Mouse (Mus musculus) gastrocnemius, adult 2 months (tissue): ENCODE results near the gene 1700061G19Rik. TPM values are rescaled to one million over a fixed set of nuclear protein-coding genes. Genes with fewer than 3 reads are reported as not detected.

Experiments used
- DNase-seq: peaks from one replicate; pipeline ENCODE4 v3.0.0; 2022
- H3K27ac ChIP-seq: fragments of 200-600 bp; 2 replicates; pipeline ENCODE4 v1.8.1; 2022; ENCODE audit warnings: mild to moderate bottlenecking
- H3K4me3 ChIP-seq: fragments of 200-600 bp; 2 replicates; pipeline ENCODE4 v1.8.1; 2022; ENCODE audit warnings: mild to moderate bottlenecking, moderate library complexity
- CTCF ChIP-seq: fragments of 200-600 bp; IDR thresholded peaks from 2 replicates; pipeline ENCODE4 v1.8.1; 2022; ENCODE audit warnings: antibody characterized with exemption, mild to moderate bottlenecking, moderate library complexity
- intact Hi-C: fragments of 180-260 bp; cut with DNase I; formaldehyde crosslinking; loops from one replicate; pipeline ENCODE4 v1.15.1; 2025
- total RNA-seq, 2 experiments: library from RNA; stranded (reverse); gene quantifications; 2 replicates each; pipeline ENCODE4 v1.2.3; 2021

The 1700061G19Rik gene
- total RNA-seq, 2 experiments from 2014 or later: not detected

GRCm38 (mm10) chr17:56936731-56937130, 61.5 kb downstream of the 1700061G19Rik start:
- intact Hi-C loops: loop anchor here (5.0 kb wide), 1 partner anchor 51 kb away; no protein-coding TSS in a partner anchor
- H3K4me3 ChIP-seq: no peak overlapping the region
- no peak for TF ChIP-seq CTCF
- no peak for DNase-seq
- H3K27ac ChIP-seq: no peak overlapping the region

Other genes with a start within 250 kb of the 1700061G19Rik start
- gene Lonp1, start 248.6 kb upstream of the 1700061G19Rik start, total RNA-seq: 10 to 100 TPM; 60.4 to 71.8 TPM
- gene Catsperd, start 247.3 kb upstream of the 1700061G19Rik start, total RNA-seq: under 1 TPM in 1 of 2 experiments, not detected in 1; 0.11 TPM
- 10 to 100 TPM; 39.2 to 41.3 TPM for gene Ranbp3, start 202.2 kb upstream of the 1700061G19Rik start, total RNA-seq
- gene Ndufa11, start 157.7 kb upstream of the 1700061G19Rik start, total RNA-seq: 100 to 1,000 TPM; 390 to 523 TPM
- gene Vmac, start 157.5 kb upstream of the 1700061G19Rik start, total RNA-seq: 1 to 10 TPM; 1.7 to 2.6 TPM
- 1 to 10 TPM; 3.1 to 3.7 TPM for gene Nrtn, start 117.9 kb upstream of the 1700061G19Rik start, total RNA-seq
- gene Dus3l, start 110.7 kb upstream of the 1700061G19Rik start, total RNA-seq: 10 to 100 TPM; 16.3 to 17.6 TPM
- under 1 TPM; 0.14 to 0.36 TPM for gene Prr22, start 105.2 kb upstream of the 1700061G19Rik start, total RNA-seq
- 1 to 10 TPM; 2.0 to 2.8 TPM for gene Rfx2, start 44.5 kb upstream of the 1700061G19Rik start, total RNA-seq
- not detected for gene Acsbg2, start 1.0 kb upstream of the 1700061G19Rik start, total RNA-seq
- 10 to 100 TPM; 20.3 to 21.2 TPM for gene Mllt1, start 59.9 kb downstream of the 1700061G19Rik start, total RNA-seq
- gene Acer1, start 106.6 kb downstream of the 1700061G19Rik start, total RNA-seq: not detected
- 10 to 100 TPM; 33.8 to 40.7 TPM for gene Clpp, start 114.8 kb downstream of the 1700061G19Rik start, total RNA-seq
- 10 to 100 TPM; 21.8 to 30.4 TPM for gene Alkbh7, start 121.9 kb downstream of the 1700061G19Rik start, total RNA-seq
- gene Pspn, start 124.5 kb downstream of the 1700061G19Rik start, total RNA-seq: not detected
- 10 to 100 TPM; 15.4 to 17.9 TPM for gene Gtf2f1, start 135.8 kb downstream of the 1700061G19Rik start, total RNA-seq
- gene Gm17949, start 136.0 kb downstream of the 1700061G19Rik start, total RNA-seq: not detected
- gene Khsrp, start 156.0 kb downstream of the 1700061G19Rik start, total RNA-seq: 10 to 100 TPM; 26.6 to 30.5 TPM
- not detected for gene Slc25a41, start 166.2 kb downstream of the 1700061G19Rik start, total RNA-seq
- not detected for gene Crb3, start 183.6 kb downstream of the 1700061G19Rik start, total RNA-seq
- 10 to 100 TPM; 34.4 to 52.2 TPM for gene Slc25a23, start 184.4 kb downstream of the 1700061G19Rik start, total RNA-seq
- under 1 TPM; 0.22 to 0.56 TPM for gene Dennd1c, start 203.0 kb downstream of the 1700061G19Rik start, total RNA-seq
- gene Tubb4a, start 212.3 kb downstream of the 1700061G19Rik start, total RNA-seq: 1 to 10 TPM in 1 of 2 experiments, under 1 TPM in 1; 0.64 to 1.7 TPM
- under 1 TPM; 0.47 to 0.61 TPM for gene Tnfsf9, start 229.8 kb downstream of the 1700061G19Rik start, total RNA-seq